Mouse (Mus musculus) bone marrow macrophage, adult 2 months (primary cell): Measurements from ENCODE around the gene 3830406C13Rik. TPM values are rescaled to one million over a fixed set of nuclear protein-coding genes. Genes with fewer than 3 reads are reported as not detected.

Experiments used
- H3K27ac ChIP-seq: 2 replicates; pipeline ENCODE4 v1.5.1; 2012; ENCODE audit warnings: low read depth, low read length; ENCODE audit not compliant: insufficient read depth
- H3K4me1 ChIP-seq: 2 replicates; pipeline ENCODE4 v1.6.1; 2012; ENCODE audit warnings: low read length; ENCODE audit not compliant: control insufficient read depth, insufficient read depth
- H3K4me3 ChIP-seq: 2 replicates; pipeline ENCODE4 v1.5.1; 2012; ENCODE audit warnings: mild to moderate bottlenecking, low read length, moderate library complexity; ENCODE audit not compliant: insufficient read depth
- CTCF ChIP-seq: IDR thresholded peaks from 2 replicates; pipeline ENCODE4 v1.5.1; 2012; ENCODE audit warnings: low read depth, mild to moderate bottlenecking, low read length, moderate library complexity
- POLR2A ChIP-seq: IDR thresholded peaks from 2 replicates; pipeline ENCODE4 v1.6.1; 2012; ENCODE audit warnings: mild to moderate bottlenecking, low read depth, low read length, borderline replicate concordance
- polyA plus RNA-seq: library from polyadenylated mRNA; stranded (reverse); fragments of >200 nt; gene quantifications from 2 replicates; pipeline ENCODE4 v1.2.4, GENCODE M21; 2012; ENCODE audit not compliant: missing spikeins, insufficient read depth, insufficient read length

The 3830406C13Rik gene
- polyA plus RNA-seq, 1 experiment: 48.0 TPM

- peaks cover 11% of the 10 kb centered on the region for H3K4me1 ChIP-seq
- H3K27ac ChIP-seq: no peak overlapping the region
- H3K4me3 ChIP-seq: peak overlapping the region; percentile 22; the same call in 1 of the 2 replicates
- TF ChIP-seq CTCF (no peak), POLR2A (no peak)
These were observed 58.0 kb downstream of the 3830406C13Rik start for GRCm38 (mm10) chr14:12341789-12342457.

GRCm38 (mm10) chr14:12342458-12343131 is 58.6 kb downstream of the 3830406C13Rik start:
- H3K4me1 ChIP-seq: peaks cover 11% of the 10 kb centered on the region
- TF ChIP-seq POLR2A (no peak), CTCF (no peak)
- H3K4me3 ChIP-seq: no peak overlapping the region
- no peak overlapping the region for H3K27ac ChIP-seq

- H3K4me1 ChIP-seq: peaks cover 11% of the 10 kb centered on the region
- H3K4me3 ChIP-seq: no peak overlapping the region
- H3K27ac ChIP-seq: no peak overlapping the region
- no peak for TF ChIP-seq CTCF
- no peak for TF ChIP-seq POLR2A
These were observed 59.5 kb downstream of the 3830406C13Rik start for GRCm38 (mm10) chr14:12343451-12343941.

GRCm38 (mm10) chr14:12344061-12344745 is 60.2 kb downstream of the 3830406C13Rik start:
- Histone ChIP-seq H3K4me3 (no peak overlapping the region), H3K27ac (no peak overlapping the region), H3K4me1 (peaks cover 11% of the 10 kb centered on the region)
- TF ChIP-seq POLR2A (no peak), CTCF (no peak)

GRCm38 (mm10) chr14:12344746-12345240 is 60.8 kb downstream of the 3830406C13Rik start:
- peaks cover 11% of the 10 kb centered on the region for H3K4me1 ChIP-seq
- no peak overlapping the region for H3K4me3 ChIP-seq
- TF ChIP-seq CTCF (no peak), POLR2A (no peak)
- H3K27ac ChIP-seq: no peak overlapping the region

- Histone ChIP-seq H3K4me1 (peaks cover 8% of the 10 kb centered on the region), H3K27ac (no peak overlapping the region), H3K4me3 (no peak overlapping the region)
- TF ChIP-seq POLR2A (no peak), CTCF (no peak)
These were observed 61.4 kb downstream of the 3830406C13Rik start for GRCm38 (mm10) chr14:12345241-12345921.

- no peak for TF ChIP-seq POLR2A
- no peak for TF ChIP-seq CTCF
- Histone ChIP-seq H3K4me3 (peak overlapping the region; percentile 55), H3K27ac (no peak overlapping the region), H3K4me1 (peaks cover 3% of the 10 kb centered on the region)
These were observed 62.3 kb downstream of the 3830406C13Rik start for GRCm38 (mm10) chr14:12346011-12346864.

GRCm38 (mm10) chr14:12346865-12347600 is 63.1 kb downstream of the 3830406C13Rik start:
- Histone ChIP-seq H3K4me3 (peak overlapping the region; percentile 55; the same call in 1 of the 2 replicates), H3K27ac (no peak overlapping the region), H3K4me1 (peaks cover 3% of the 10 kb centered on the region)
- no peak for TF ChIP-seq POLR2A
- no peak for TF ChIP-seq CTCF
